Mouse (Mus musculus): ENCODE measurements around the gene Hoxb3.

Hoxb3 gene

GRCm38 (mm10) chr11:96302381-96303150 lies 20.6 kb upstream of the Hoxb3 start:
- no peak for DNase-seq (ENCODE audit: low read depth)

GRCm38 (mm10) chr11:96303151-96304099 lies 19.7 kb upstream of the Hoxb3 start, which contains the start of gene Hoxb5:
Hoxb5 (plus strand) TSS chr11:96303336.
- peak; percentile 48 for DNase-seq (ENCODE audit: low read depth)

GRCm38 (mm10) chr11:96304381-96305195 lies 18.5 kb upstream of the Hoxb3 start:
- no peak for DNase-seq (ENCODE audit: low read depth)

GRCm38 (mm10) chr11:96305505-96306182 lies 17.5 kb upstream of the Hoxb3 start:
- DNase-seq (ENCODE audit: low read depth), result no peak

GRCm38 (mm10) chr11:96306183-96306907 lies 16.8 kb upstream of the Hoxb3 start:
- no peak for DNase-seq (ENCODE audit: low read depth)

GRCm38 (mm10) chr11:96306908-96307269 lies 16.2 kb upstream of the Hoxb3 start:
- DNase-seq (ENCODE audit: low read depth), result no peak

- DNase-seq (ENCODE audit: low read depth), result no peak
Observed at GRCm38 (mm10) chr11:96308763-96309162, 14.4 kb upstream of the Hoxb3 start.

GRCm38 (mm10) chr11:96309288-96309687 lies 13.8 kb upstream of the Hoxb3 start:
- DNase-seq (ENCODE audit: low read depth), result no peak

GRCm38 (mm10) chr11:96310183-96310938 lies 12.8 kb upstream of the Hoxb3 start:
- no peak for DNase-seq (ENCODE audit: low read depth)

- no peak for DNase-seq (ENCODE audit: low read depth)
Observed at GRCm38 (mm10) chr11:96311097-96311496, 12.0 kb upstream of the Hoxb3 start.

GRCm38 (mm10) chr11:96311520-96312417 lies 11.4 kb upstream of the Hoxb3 start:
- DNase-seq (ENCODE audit: low read depth), result peak; percentile 30

- DNase-seq (ENCODE audit: low read depth), result no peak
Observed at GRCm38 (mm10) chr11:96313134-96313533, 10.0 kb upstream of the Hoxb3 start.

- no peak for DNase-seq (ENCODE audit: low read depth)
Observed at GRCm38 (mm10) chr11:96313806-96314428, 9.2 kb upstream of the Hoxb3 start.

GRCm38 (mm10) chr11:96314671-96315343 lies 8.3 kb upstream of the Hoxb3 start:
- DNase-seq (ENCODE audit: low read depth), result no peak

- no peak for DNase-seq (ENCODE audit: low read depth)
Observed at GRCm38 (mm10) chr11:96315344-96315681, 7.8 kb upstream of the Hoxb3 start.

GRCm38 (mm10) chr11:96316696-96317607 lies 6.2 kb upstream of the Hoxb3 start:
- no peak for DNase-seq (ENCODE audit: low read depth)

Data from NIH3T3 (cell line).